Mouse (Mus musculus) cortical plate, adult 2 months (tissue): Measurements from ENCODE around the gene Nr2c2. TPM values are rescaled to one million over a fixed set of nuclear protein-coding genes. Genes with fewer than 3 reads are reported as not detected.
"Not testable (repeated sequence)": the region's sequence is repeated elsewhere in the genome, so short reads cannot be mapped to it uniquely, and the experiment has no call there.

Experiments
- H3K27ac ChIP-seq: fragments of 200-500 bp; 2 replicates; pipeline ENCODE4 v1.5.1; 2012; ENCODE audit warnings: low read length, control low read depth, inconsistent platforms; ENCODE audit not compliant: insufficient read depth
- H3K4me1 ChIP-seq: fragments of 200-500 bp; 2 replicates; pipeline ENCODE4 v1.6.1; 2011; ENCODE audit warnings: low read length; ENCODE audit not compliant: control insufficient read depth, insufficient read depth
- H3K4me3 ChIP-seq: fragments of 200-500 bp; 2 replicates; pipeline ENCODE4 v1.5.1; 2011; ENCODE audit warnings: mild to moderate bottlenecking, low read length, control low read depth; ENCODE audit not compliant: insufficient read depth
- CTCF ChIP-seq: fragments of 200-500 bp; IDR thresholded peaks from 2 replicates; pipeline ENCODE4 v1.5.1; 2011; ENCODE audit warnings: mild to moderate bottlenecking, control low read depth, low read length; ENCODE audit not compliant: insufficient read depth; ENCODE audit errors: extremely low read depth
- POLR2A ChIP-seq: fragments of 200-500 bp; IDR thresholded peaks from 2 replicates; pipeline ENCODE4 v1.6.1; 2011; ENCODE audit warnings: mild to moderate bottlenecking, low read length, control low read depth; ENCODE audit not compliant: insufficient read depth; ENCODE audit errors: extremely low read depth
- polyA plus RNA-seq: library from polyadenylated mRNA; depleted of rRNA; stranded (reverse); fragments of >200 nt; gene quantifications from 2 replicates; pipeline ENCODE4 v1.2.3, GENCODE M21; 2012

The Nr2c2 gene
- polyA plus RNA-seq, 1 experiment, result 41.8 TPM

GRCm38 (mm10) chr6:92071121-92071839 is 19.9 kb upstream of the Nr2c2 start:
- H3K4me3 ChIP-seq, result no peak overlapping the region
- no peak overlapping the region for H3K27ac ChIP-seq
- TF ChIP-seq CTCF (no peak), POLR2A (no peak)
- no peaks in the 10 kb centered on the region for H3K4me1 ChIP-seq

- Histone ChIP-seq H3K4me1 (peaks cover 6% of the 10 kb centered on the region), H3K4me3 (no peak overlapping the region), H3K27ac (no peak overlapping the region)
- TF ChIP-seq POLR2A (no peak), CTCF (no peak)
Observed at GRCm38 (mm10) chr6:92080730-92081129, 10.5 kb upstream of the Nr2c2 start.

- Histone ChIP-seq H3K4me3 (no peak overlapping the region), H3K27ac (no peak overlapping the region), H3K4me1 (peaks cover 6% of the 10 kb centered on the region)
- no peak for TF ChIP-seq POLR2A
- TF ChIP-seq CTCF, result no peak
Observed at GRCm38 (mm10) chr6:92082756-92083155, 8.4 kb upstream of the Nr2c2 start.

GRCm38 (mm10) chr6:92084932-92085331 is 6.3 kb upstream of the Nr2c2 start:
- no peak overlapping the region for H3K4me3 ChIP-seq
- peaks cover 6% of the 10 kb centered on the region for H3K4me1 ChIP-seq
- no peak for TF ChIP-seq CTCF
- no peak for TF ChIP-seq POLR2A
- H3K27ac ChIP-seq, result peak overlapping the region; percentile 10; the same call in 1 of the 2 replicates

GRCm38 (mm10) chr6:92089141-92089540 is 2.0 kb upstream of the Nr2c2 start:
- H3K4me1 ChIP-seq, H3K27ac ChIP-seq, H3K4me3 ChIP-seq: not testable (repeated sequence)

- Histone ChIP-seq H3K27ac (no peak overlapping the region), H3K4me1 (peaks cover 12% of the 10 kb centered on the region), H3K4me3 (no peak overlapping the region; the same call in 1 of the 2 replicates)
- TF ChIP-seq POLR2A, result no peak
- TF ChIP-seq CTCF, result no peak
Observed at GRCm38 (mm10) chr6:92089982-92090381, 1.2 kb upstream of the Nr2c2 start.

GRCm38 (mm10) chr6:92090497-92090896 is 693 bp upstream of the Nr2c2 start:
- H3K4me3 ChIP-seq, result peak overlapping the region; percentile 80
- TF ChIP-seq CTCF (no peak), POLR2A (no peak)
- peaks cover 7% of the 10 kb centered on the region for H3K4me1 ChIP-seq
- H3K27ac ChIP-seq, result peak overlapping the region; percentile 98

GRCm38 (mm10) chr6:92091767-92092489 is 738 bp downstream of the Nr2c2 start:
- TF ChIP-seq CTCF (no peak), POLR2A (peak; percentile 65)
- H3K4me1 ChIP-seq, result peaks cover 6% of the 10 kb centered on the region
- H3K27ac ChIP-seq, result peak overlapping the region; percentile 98
- peak overlapping the region; percentile 80 for H3K4me3 ChIP-seq

GRCm38 (mm10) chr6:92092737-92093136 is 1.5 kb downstream of the Nr2c2 start:
- no peak for TF ChIP-seq CTCF
- TF ChIP-seq POLR2A, result no peak
- Histone ChIP-seq H3K4me1 (peaks cover 6% of the 10 kb centered on the region), H3K27ac (peak overlapping the region; percentile 63), H3K4me3 (peak overlapping the region; percentile 80)

GRCm38 (mm10) chr6:92093869-92094268 is 2.7 kb downstream of the Nr2c2 start:
- TF ChIP-seq POLR2A, result no peak
- no peak for TF ChIP-seq CTCF
- H3K4me3 ChIP-seq, result no peak overlapping the region
- H3K27ac ChIP-seq, result no peak overlapping the region
- H3K4me1 ChIP-seq, result peaks cover 6% of the 10 kb centered on the region
